Mouse (Mus musculus) heart, postnatal 25 days (tissue): Measurements from ENCODE around the gene Gm35549. TPM values are rescaled to one million over a fixed set of nuclear protein-coding genes. Genes with fewer than 3 reads are reported as not detected.
A peak's percentile ranks its signal among the peaks of the same experiment; 100 is the strongest.

Source experiments
- DNase-seq: peaks from one replicate; pipeline ENCODE4 v3.0.0; 2022; ENCODE audit warnings: low spot score
- intact Hi-C: fragments of 180-260 bp; cut with DNase I; formaldehyde crosslinking; loops from one replicate; pipeline ENCODE4 v1.15.1; 2025
- total RNA-seq, 2 experiments: library from RNA; stranded (reverse); gene quantifications; 2 replicates each; pipeline ENCODE4 v1.2.3; 2021

The Gm35549 gene
- total RNA-seq, 2 experiments from 2014 or later: not detected

DNA sequence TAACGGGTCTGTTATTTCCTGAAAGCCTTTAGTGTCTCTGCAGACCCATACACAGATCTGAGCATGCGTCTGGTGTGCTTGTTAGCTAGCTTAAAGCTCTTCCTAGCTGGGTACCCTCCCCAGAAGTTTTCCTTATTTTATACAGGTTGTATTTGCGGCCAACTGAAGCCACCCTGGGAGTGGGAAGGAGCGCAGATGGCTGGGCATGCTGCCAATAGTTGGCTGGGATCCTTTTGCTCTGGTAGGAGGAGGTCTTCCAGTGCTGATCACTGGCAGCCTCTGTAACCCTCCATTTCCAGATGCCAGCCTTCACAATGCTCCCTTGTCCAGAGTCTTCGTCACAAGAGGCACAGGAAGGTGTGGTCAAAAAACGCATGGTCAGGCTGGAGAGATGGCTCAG lies 7.0 kb downstream of the Gm35549 start:
- DNase-seq: no peak
- intact Hi-C loops: loop anchor here (10.0 kb wide), 1 partner anchor 102 kb away; no protein-coding TSS in a partner anchor

- intact Hi-C loops: loop anchor here (10.0 kb wide), 1 partner anchor 101 kb away; no protein-coding TSS in a partner anchor
- no peak for DNase-seq
These were observed 7.7 kb downstream of the Gm35549 start for GRCm38 (mm10) chr9:122836126-122836525.

DNA sequence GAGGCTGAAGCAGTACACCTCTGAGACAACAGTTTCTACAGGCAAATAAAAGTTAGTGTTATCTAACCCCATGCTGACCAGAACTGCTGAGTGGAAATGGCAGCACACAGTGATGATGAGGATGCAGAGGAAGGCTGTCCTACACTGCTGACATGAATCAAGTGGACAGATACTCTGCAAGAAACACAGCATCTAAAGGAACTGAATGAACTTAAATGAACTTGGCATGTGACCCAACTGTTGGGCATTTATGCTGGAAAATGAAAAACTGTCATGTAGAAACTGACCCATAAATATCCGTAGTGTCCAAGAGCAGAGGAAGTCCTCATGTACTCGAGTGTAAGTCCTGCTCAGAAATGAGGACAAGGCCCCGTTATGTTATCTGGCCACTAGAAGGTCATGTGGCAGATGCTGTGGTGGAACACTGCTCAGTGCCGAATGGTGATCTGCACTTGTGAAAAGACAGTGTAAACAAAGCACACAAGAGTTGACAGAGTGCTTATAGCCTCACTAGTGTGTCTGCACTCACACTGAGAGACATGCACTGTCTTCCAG lies 13.9 kb downstream of the Gm35549 start:
- DNase-seq: no peak
- intact Hi-C loops: loop anchor here (10.0 kb wide), 1 partner anchor 95 kb away; no protein-coding TSS in a partner anchor

DNA sequence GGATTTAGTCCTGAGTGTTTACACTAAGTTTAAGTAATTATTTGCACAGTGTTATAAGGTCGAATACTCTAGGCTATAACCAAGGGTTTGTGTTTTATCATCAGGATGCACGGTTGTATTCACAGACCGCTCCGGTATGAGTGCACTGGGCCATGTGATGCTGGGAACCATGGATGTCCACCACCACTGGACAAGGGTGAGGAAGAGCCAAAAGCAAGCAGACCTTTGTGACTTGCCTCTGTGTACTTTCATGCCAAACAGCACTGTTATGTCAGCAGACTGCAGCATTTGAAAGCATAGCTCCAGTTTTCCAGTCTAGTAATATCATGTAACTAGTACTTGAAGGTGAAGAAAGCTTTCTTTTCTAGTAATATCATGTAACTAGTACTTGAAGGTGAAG lies 17.1 kb downstream of the Gm35549 start:
- no peak for DNase-seq
- intact Hi-C loops: no loop called here

DNA sequence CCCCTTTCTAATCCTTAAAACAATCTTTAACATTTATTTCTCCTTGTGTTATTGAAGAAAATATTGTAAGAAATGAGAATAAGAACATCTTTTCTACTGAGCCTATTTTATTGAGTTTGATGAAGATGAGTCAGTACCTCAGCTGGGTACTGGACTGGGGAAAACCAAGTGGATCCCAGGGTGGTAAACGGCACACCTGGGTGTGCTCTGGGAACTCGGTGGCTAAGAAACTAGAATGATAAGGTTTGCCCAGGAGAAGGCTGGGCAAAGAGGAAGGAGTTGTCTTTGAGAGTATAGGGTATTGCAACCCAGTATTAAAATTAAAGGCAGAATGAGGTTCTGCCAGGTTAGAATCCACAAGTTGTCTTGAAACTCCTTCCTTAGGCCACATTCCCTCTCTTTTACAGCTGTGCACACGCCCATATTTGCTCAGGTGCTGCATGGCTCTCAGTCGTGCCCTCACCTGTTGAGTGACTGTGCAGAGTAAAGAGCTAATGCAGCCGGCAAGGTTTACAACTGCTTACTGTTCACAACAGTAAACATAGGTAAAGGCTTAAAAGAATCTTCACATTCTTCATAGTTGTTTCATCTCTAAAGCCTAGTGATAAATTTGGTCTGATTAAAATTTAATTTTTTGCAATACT lies 20.3 kb downstream of the Gm35549 start:
- intact Hi-C loops: no loop called here

GRCm38 (mm10) chr9:122815239-122815851 lies 28.5 kb downstream of the Gm35549 start:
- DNase-seq: no peak
- intact Hi-C loops: no loop called here

More for the DNA sequence above, 20.3 kb downstream of the Gm35549 start:
- no peak for DNase-seq

- intact Hi-C loops: no loop called here
- DNase-seq: no peak
These were observed 29.1 kb downstream of the Gm35549 start for GRCm38 (mm10) chr9:122814775-122815174.

GRCm38 (mm10) chr9:122812386-122812785 lies 31.4 kb downstream of the Gm35549 start:
- intact Hi-C loops: no loop called here

GRCm38 (mm10) chr9:122810212-122810611 lies 33.6 kb downstream of the Gm35549 start:
- DNase-seq: no peak
- intact Hi-C loops: no loop called here

More at GRCm38 (mm10) chr9:122812386-122812785, 31.4 kb downstream of the Gm35549 start:
- no peak for DNase-seq

DNA sequence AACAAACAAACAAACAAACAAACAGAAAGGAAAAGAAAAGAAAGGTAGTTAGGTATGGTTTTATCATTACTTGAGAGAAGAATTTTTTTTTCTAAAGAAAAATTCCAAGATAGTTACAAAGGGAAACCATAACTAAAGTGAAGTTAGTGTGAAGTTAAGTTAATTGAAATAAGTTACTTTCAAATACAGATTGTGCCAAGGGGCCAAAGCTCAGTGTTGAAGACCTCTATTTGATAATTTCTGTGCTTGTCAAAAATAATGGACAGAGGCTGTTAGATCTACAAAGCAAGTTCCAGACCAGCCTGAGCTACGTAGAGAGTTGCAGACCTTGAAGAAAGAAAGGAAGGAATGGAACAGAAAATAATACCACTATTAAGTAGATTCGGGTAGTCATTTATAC lies 36.6 kb downstream of the Gm35549 start:
- DNase-seq: no peak
- intact Hi-C loops: loop anchor here (5.0 kb wide), 1 partner anchor 55 kb away; no protein-coding TSS in a partner anchor

GRCm38 (mm10) chr9:122805845-122806341 lies 37.9 kb downstream of the Gm35549 start:
- intact Hi-C loops: loop anchor here (5.0 kb wide), 1 partner anchor 56 kb away; no protein-coding TSS in a partner anchor
- DNase-seq: no peak

- DNase-seq: peak; percentile 85
- intact Hi-C loops: loop anchor here (5.0 kb wide), 1 partner anchor 57 kb away; no protein-coding TSS in a partner anchor
These were observed 38.6 kb downstream of the Gm35549 start, which contains the start of gene Tcaim for GRCm38 (mm10) chr9:122805053-122805844. Tcaim (plus strand) TSS chr9:122805539.

DNA sequence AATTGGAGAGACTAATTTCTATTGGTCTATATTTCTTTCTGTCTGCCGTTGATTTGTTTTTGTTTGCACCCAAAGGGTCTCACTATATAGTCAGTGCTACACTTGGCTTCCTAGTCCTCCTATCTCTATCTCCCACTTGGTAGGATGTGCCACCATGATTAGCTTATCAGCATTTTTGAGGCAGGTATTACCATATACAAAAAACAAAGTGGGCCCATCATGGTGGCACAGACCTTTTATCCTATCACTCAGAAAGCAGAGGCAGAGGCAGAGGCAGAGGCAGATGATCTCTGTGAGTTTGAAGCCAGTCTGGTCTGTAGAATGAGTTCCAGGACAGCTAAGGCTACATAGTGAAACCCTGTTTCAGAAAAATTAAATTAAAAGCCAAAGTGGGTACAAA lies 57.3 kb downstream of the Gm35549 start:
- intact Hi-C loops: no loop called here
- DNase-seq: no peak

DNA sequence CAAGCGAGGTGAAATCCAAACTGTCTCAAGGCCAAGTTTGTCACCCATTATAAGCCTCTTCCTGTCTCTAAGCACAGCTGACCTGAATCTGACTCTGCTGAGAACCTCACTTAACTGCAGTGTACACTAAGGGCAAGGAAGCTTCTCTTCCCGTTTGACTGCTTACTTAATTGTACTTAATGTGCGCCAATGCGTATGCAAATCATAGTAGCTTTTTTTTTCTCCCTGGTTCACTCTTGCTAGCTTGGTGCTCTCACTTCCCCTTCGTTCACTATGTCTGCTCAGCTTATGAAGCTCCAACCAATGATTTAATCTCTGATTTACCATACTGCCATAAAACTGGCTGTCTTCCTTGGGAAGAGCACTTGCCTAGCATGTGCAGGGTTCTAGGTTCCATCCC lies 58.6 kb downstream of the Gm35549 start:
- intact Hi-C loops: no loop called here
- no peak for DNase-seq

Other genes starting within 250 kb of the Gm35549 start
- not detected for gene Topaz1, start 96.7 kb downstream of the Gm35549 start, total RNA-seq
- gene Tcaim, start 38.5 kb downstream of the Gm35549 start, total RNA-seq: 10 to 100 TPM; 49.6 to 50.8 TPM
- 10 to 100 TPM; 78.6 to 88.5 TPM for gene Zfp445, start 22.0 kb upstream of the Gm35549 start, total RNA-seq
- gene Zkscan7, start 41.6 kb upstream of the Gm35549 start, total RNA-seq: 1 to 10 TPM; 5.0 to 6.1 TPM
- 1 to 10 TPM; 1.9 to 2.5 TPM for gene Zfp105, start 79.0 kb upstream of the Gm35549 start, total RNA-seq
- 10 to 100 TPM; 15.1 to 19.3 TPM for gene 1110059G10Rik, start 107.0 kb upstream of the Gm35549 start, total RNA-seq
- gene Kif15, start 107.0 kb upstream of the Gm35549 start, total RNA-seq: 1 to 10 TPM in 1 of 2 experiments, under 1 TPM in 1; 0.91 to 1.1 TPM
- 10 to 100 TPM; 13.7 to 13.9 TPM for gene Tmem42, start 177.3 kb upstream of the Gm35549 start, total RNA-seq
- gene Tgm4, start 190.7 kb upstream of the Gm35549 start, total RNA-seq: under 1 TPM in 1 of 2 experiments, not detected in 1; 0.42 TPM